ENCODE assay signal across 13 mouse cellular contexts in genomic region chr11:59759626-59760025, GRCm38 (mm10). TPM values are rescaled to one million over a fixed set of nuclear protein-coding genes. Genes with fewer than 3 reads are reported as not detected.
DNase-seq lines count a peak whose midpoint lies in the region; ATAC-seq lines count a peak whose summit lies in the region.
"Had no signal": no experiment of that assay in that cellular context is flagged by ENCODE, and none has a peak within 500 bp of the region (broad histone marks: within the 10 kb centered on the region; RNA-seq: fewer than 3 reads in every experiment).

No protein-coding gene starts in this region.

- no peak for ATAC-seq in hindbrain, embryonic 16.5 days
- no peak for ATAC-seq in hindbrain, embryonic 13.5 days (ENCODE audit: low FRiP score)
- no peak for ATAC-seq in neural tube, embryonic 13.5 days (ENCODE audit: low read depth)
- ATAC-seq: activated CD4-positive, CD25-positive, alpha-beta regulatory T cell, adult 4 months; forebrain, embryonic 15.5 days had no signal

- H3K36me3 ChIP-seq in heart, embryonic 10.5 days = peaks cover 96% of the 10 kb centered on the region
- peaks cover 50% of the 10 kb centered on the region for H3K36me3 ChIP-seq in hindbrain, embryonic 16.5 days (ENCODE audit: control insufficient read depth, insufficient read depth, low read length)
- peaks cover 95% of the 10 kb centered on the region for H3K36me3 ChIP-seq in hindbrain, embryonic 13.5 days
- peaks cover 99% of the 10 kb centered on the region for H3K36me3 ChIP-seq in neural tube, embryonic 13.5 days

- H3K9ac ChIP-seq in hindbrain, embryonic 16.5 days (ENCODE audit: low read depth, low read length) = no peak overlapping the region
- no peak overlapping the region for H3K9ac ChIP-seq in hindbrain, embryonic 13.5 days
- H3K9ac ChIP-seq in neural tube, embryonic 13.5 days = no peak overlapping the region
- H3K9ac ChIP-seq: forebrain, embryonic 15.5 days had no signal

- DNase-seq in heart, embryonic 10.5 days (ENCODE audit: low spot score) = no peak
- no peak for DNase-seq in heart, adult 8-10 months (ENCODE audit: low spot score)
- DNase-seq in neural tube, embryonic 10.5 days (ENCODE audit: extremely low spot score, low spot score) = no peak
- no peak for DNase-seq in thymus, postnatal 4 days
- DNase-seq in lung, postnatal 14 days = no peak
- DNase-seq: right cerebral cortex, postnatal 25 days; thymus, adult 18-20 months had no signal

- no peak overlapping the region for H3K4me3 ChIP-seq in heart, embryonic 10.5 days
- H3K4me3 ChIP-seq in hindbrain, embryonic 16.5 days (ENCODE audit: low read length) = no peak overlapping the region
- no peak overlapping the region for H3K4me3 ChIP-seq in hindbrain, embryonic 13.5 days
- H3K4me3 ChIP-seq in neural tube, embryonic 13.5 days = no peak overlapping the region
- H3K4me3 ChIP-seq: forebrain, embryonic 15.5 days had no signal

- no peaks in the 10 kb centered on the region for H3K9me3 ChIP-seq in heart, embryonic 10.5 days
- no peaks in the 10 kb centered on the region for H3K9me3 ChIP-seq in hindbrain, embryonic 16.5 days (ENCODE audit: control insufficient read depth, low read length)
- H3K9me3 ChIP-seq in hindbrain, embryonic 13.5 days = no peaks in the 10 kb centered on the region
- H3K9me3 ChIP-seq in neural tube, embryonic 13.5 days = no peaks in the 10 kb centered on the region
- H3K9me3 ChIP-seq: forebrain, embryonic 15.5 days; G1E had no signal

- peaks cover 14% of the 10 kb centered on the region for H3K4me1 ChIP-seq in heart, embryonic 10.5 days
- peaks cover 11% of the 10 kb centered on the region for H3K4me1 ChIP-seq in hindbrain, embryonic 16.5 days (ENCODE audit: control insufficient read depth, insufficient read depth, low read depth, low read length)
- H3K4me1 ChIP-seq in hindbrain, embryonic 13.5 days (replicated peaks) = peaks cover 7% of the 10 kb centered on the region; the same call in 1 of the 2 replicates
- 0 out of 2 replicates have a peak, but pooled peaks cover 15% of the 10 kb centered on the region for H3K4me1 ChIP-seq in neural tube, embryonic 13.5 days (replicated peaks)
- H3K4me1 ChIP-seq: forebrain, embryonic 15.5 days had no signal

- no peak overlapping the region for H3K4me2 ChIP-seq in hindbrain, embryonic 16.5 days (ENCODE audit: low read length)
- no peak overlapping the region for H3K4me2 ChIP-seq in hindbrain, embryonic 13.5 days
- H3K4me2 ChIP-seq in neural tube, embryonic 13.5 days = no peak overlapping the region
- H3K4me2 ChIP-seq: forebrain, embryonic 15.5 days had no signal

- peak overlapping the region; percentile 32; the same call in 1 of the 2 replicates for H3K27ac ChIP-seq in heart, embryonic 10.5 days
- peak overlapping the region; percentile 55 for H3K27ac ChIP-seq in hindbrain, embryonic 16.5 days (ENCODE audit: low read depth, low read length)
- H3K27ac ChIP-seq in hindbrain, embryonic 13.5 days = no peak overlapping the region
- 0 out of 2 replicates have a peak overlapping the region, but pooled peaks have one; percentile 33 for H3K27ac ChIP-seq in neural tube, embryonic 13.5 days (replicated peaks)
- H3K27ac ChIP-seq: forebrain, embryonic 15.5 days had no signal

- H3K27me3 ChIP-seq in heart, embryonic 10.5 days (ENCODE audit: insufficient read depth, poor library complexity, severe bottlenecking) = no peaks in the 10 kb centered on the region
- no peaks in the 10 kb centered on the region for H3K27me3 ChIP-seq in hindbrain, embryonic 16.5 days (replicated peaks; ENCODE audit: control insufficient read depth, insufficient read depth, low read length)
- no peaks in the 10 kb centered on the region for H3K27me3 ChIP-seq in hindbrain, embryonic 13.5 days
- H3K27me3 ChIP-seq in neural tube, embryonic 13.5 days = no peaks in the 10 kb centered on the region
- H3K27me3 ChIP-seq: forebrain, embryonic 15.5 days had no signal

- 72% methylated on average over 2 of the region's 2 CpGs for WGBS in heart, embryonic 10.5 days
- 90% methylated on average over 2 of the region's 2 CpGs for WGBS in hindbrain, embryonic 16.5 days
- WGBS in hindbrain, embryonic 13.5 days = 88% methylated on average over 2 of the region's 2 CpGs
- 84% methylated on average over 2 of the region's 2 CpGs for WGBS in neural tube, embryonic 13.5 days

RNA-seq across cellular contexts. Expression of gene Pld6, which starts 27.8 kb away (rescaled TPM):
- 5.3 and 6.5 TPM in 2 replicates for polyA plus RNA-seq in heart, embryonic 10.5 days (2016; fragmentation: Nextera tagmentation; extraction: Ambion mirVana)
- 1 to 10 TPM in 2 of 4 experiments, under 1 TPM in 2; 0.60 to 1.2 (median 0.89) TPM for total RNA-seq in heart, adult 8-10 months (2022)
- 21.3 and 25.2 TPM in 2 replicates for polyA plus RNA-seq in hindbrain, embryonic 16.5 days (2015; fragmentation: Nextera tagmentation; extraction: Ambion mirVana)
- polyA plus RNA-seq in hindbrain, embryonic 13.5 days (2015; fragmentation: Nextera tagmentation; extraction: Ambion mirVana) = 4.7 and 5.0 TPM in 2 replicates
- polyA plus RNA-seq in neural tube, embryonic 13.5 days (2015; fragmentation: Nextera tagmentation; extraction: Ambion mirVana) = 3.4 and 4.1 TPM in 2 replicates
- total RNA-seq: G1E had no signal
- polyA plus RNA-seq: activated CD4-positive, CD25-positive, alpha-beta regulatory T cell, adult 4 months; G1E had no signal

RNA-seq across cellular contexts. Expression of gene Flcn, which starts 50.2 kb away (rescaled TPM):
- 24.7 and 25.0 TPM in 2 replicates for polyA plus RNA-seq in heart, embryonic 10.5 days (2016; fragmentation: Nextera tagmentation; extraction: Ambion mirVana)
- 10 to 100 TPM; 26.7 to 46.9 (median 42.1) TPM for total RNA-seq in heart, adult 8-10 months (2022)
- polyA plus RNA-seq in hindbrain, embryonic 16.5 days (2015; fragmentation: Nextera tagmentation; extraction: Ambion mirVana) = 44.2 and 46.1 TPM in 2 replicates
- polyA plus RNA-seq in hindbrain, embryonic 13.5 days (2015; fragmentation: Nextera tagmentation; extraction: Ambion mirVana) = 39.6 and 41.0 TPM in 2 replicates
- polyA plus RNA-seq in neural tube, embryonic 13.5 days (2015; fragmentation: Nextera tagmentation; extraction: Ambion mirVana) = 35.0 and 35.9 TPM in 2 replicates
